18 mouse cellular contexts compared by ENCODE assay signal in the genomic region with DNA sequence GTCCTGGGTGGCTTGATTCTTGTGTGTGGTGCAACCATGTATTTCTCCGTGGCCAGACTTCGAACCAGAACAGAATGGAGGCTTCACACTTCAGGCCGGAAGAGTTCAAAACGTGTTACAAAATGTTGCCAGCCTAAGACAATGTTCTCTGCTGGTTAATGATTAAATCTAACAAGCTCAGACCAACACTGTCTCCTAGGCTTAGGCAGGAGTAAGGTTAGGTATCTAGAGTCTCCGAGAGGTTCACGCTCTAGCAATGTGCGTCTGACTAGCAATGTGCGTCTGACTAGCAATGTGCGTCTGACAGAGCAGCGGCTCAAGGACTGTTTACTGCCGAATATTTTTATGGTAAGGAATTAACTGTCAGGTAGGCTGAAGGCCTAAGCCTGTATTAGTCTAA.
DNase-seq lines count a peak whose midpoint lies in the region.
"Had no signal": no experiment of that assay in that cellular context is flagged by ENCODE, and none has a peak within 500 bp of the region (broad histone marks: within the 10 kb centered on the region; RNA-seq: fewer than 3 reads in every experiment).

No protein-coding gene starts in this region.

- peak; percentile 3 for DNase-seq in kidney, adult 11 months
- DNase-seq in kidney, postnatal 14 days = no peak
- DNase-seq in kidney, adult 9 months = peak; percentile 21
- no peak for DNase-seq in kidney, postnatal 10 days
- DNase-seq in kidney, postnatal 36 days = peak; percentile 2 to 19
- no peak for DNase-seq in kidney, postnatal 25 days
- DNase-seq in yolk sac, embryonic 10.5 days (ENCODE audit: low spot score) = peak; percentile 7
- DNase-seq: adrenal gland, postnatal 10 days; adrenal gland, postnatal 36 days; B cell, adult 2 months; cerebellum, adult 18-20 months; cerebellum, adult 9-10 months; cerebellum, postnatal 14 days; gastrocnemius, postnatal 10 days; gastrocnemius, postnatal 36 days; heart, adult 2 months; heart, postnatal 14 days; heart, postnatal 4 days had no signal

Comparison
In these comparisons a context has a peak if more than half of its experiments do, and no peak if none do; other contexts are left out.
1. DNase-seq: peak in kidney, adult 11 months (single experiment), kidney, adult 9 months (single experiment), kidney, postnatal 36 days (2 of 2) and yolk sac, embryonic 10.5 days (single experiment); none in kidney, postnatal 14 days (single experiment), kidney, postnatal 10 days (single experiment) and kidney, postnatal 25 days (0 of 2).